9 mouse cellular contexts compared by ENCODE assay signal in genomic region chr8:87975466-87975809, GRCm38 (mm10). TPM values are rescaled to one million over a fixed set of nuclear protein-coding genes. Genes with fewer than 3 reads are reported as not detected.
DNase-seq lines count a peak whose midpoint lies in the region; ATAC-seq lines count a peak whose summit lies in the region.
"Had no signal": no experiment of that assay in that cellular context is flagged by ENCODE, and none has a peak within 500 bp of the region (broad histone marks: within the 10 kb centered on the region; RNA-seq: fewer than 3 reads in every experiment).

No protein-coding gene starts in this region.

- intact Hi-C loops in left cerebral cortex, postnatal 14 days (cut with DNase I): no loop called here

- WGBS in forebrain, embryonic 12.5 days: 18% methylated on average over 1 of the region's 1 CpGs
- WGBS in forebrain, embryonic 13.5 days: 20% methylated on average over 1 of the region's 1 CpGs
- WGBS in kidney, embryonic 14.5 days: 15% methylated on average over 1 of the region's 1 CpGs
- WGBS in embryonic facial prominence, embryonic 14.5 days: 14% methylated on average over 1 of the region's 1 CpGs
- 25% methylated on average over 1 of the region's 1 CpGs for WGBS in limb, embryonic 15.5 days

- H3K27me3 ChIP-seq in forebrain, embryonic 12.5 days: peaks cover 27% of the 10 kb centered on the region
- H3K27me3 ChIP-seq in forebrain, embryonic 13.5 days: peaks cover 14% of the 10 kb centered on the region
- no peaks in the 10 kb centered on the region for H3K27me3 ChIP-seq in kidney, embryonic 14.5 days (ENCODE audit: control insufficient read depth, insufficient read depth, low read length)
- H3K27me3 ChIP-seq in embryonic facial prominence, embryonic 14.5 days (replicated peaks; ENCODE audit: control insufficient read depth, insufficient read depth, low read length): no peaks in the 10 kb centered on the region
- no peaks in the 10 kb centered on the region for H3K27me3 ChIP-seq in limb, embryonic 15.5 days

- H3K27ac ChIP-seq in forebrain, embryonic 12.5 days: 0 out of 2 replicates have a peak overlapping the region, but pooled peaks have one; percentile 36
- H3K27ac ChIP-seq in forebrain, embryonic 13.5 days: no peak overlapping the region
- no peak overlapping the region for H3K27ac ChIP-seq in kidney, embryonic 14.5 days (ENCODE audit: low read depth, low read length)
- peak overlapping the region; percentile 52 for H3K27ac ChIP-seq in embryonic facial prominence, embryonic 14.5 days (replicated peaks; ENCODE audit: low read depth, low read length)
- peak overlapping the region; percentile 34; the same call in 1 of the 2 replicates for H3K27ac ChIP-seq in limb, embryonic 15.5 days

- H3K9ac ChIP-seq in forebrain, embryonic 12.5 days: no peak overlapping the region
- no peak overlapping the region for H3K9ac ChIP-seq in forebrain, embryonic 13.5 days
- H3K9ac ChIP-seq in kidney, embryonic 14.5 days (ENCODE audit: low read depth, low read length): no peak overlapping the region
- H3K9ac ChIP-seq in embryonic facial prominence, embryonic 14.5 days (ENCODE audit: low read depth, low read length): no peak overlapping the region; the same call in 1 of the 2 replicates
- H3K9ac ChIP-seq in limb, embryonic 15.5 days: no peak overlapping the region

- H3K4me2 ChIP-seq in forebrain, embryonic 12.5 days: no peak overlapping the region
- no peak overlapping the region for H3K4me2 ChIP-seq in forebrain, embryonic 13.5 days
- peak overlapping the region; percentile 70; the same call in 1 of the 2 replicates for H3K4me2 ChIP-seq in kidney, embryonic 14.5 days (replicated peaks; ENCODE audit: low read depth, low read length)
- peak overlapping the region; percentile 66; the same call in 1 of the 2 replicates for H3K4me2 ChIP-seq in embryonic facial prominence, embryonic 14.5 days (ENCODE audit: low read depth, low read length)
- no peak overlapping the region for H3K4me2 ChIP-seq in limb, embryonic 15.5 days

- ATAC-seq in forebrain, embryonic 12.5 days (ENCODE audit: low FRiP score): no peak
- ATAC-seq in forebrain, embryonic 13.5 days: no peak
- ATAC-seq in kidney, embryonic 14.5 days (ENCODE audit: low FRiP score, low TSS enrichment): 0 out of 2 replicates have a peak, but pooled peaks have one; percentile 12
- no peak for ATAC-seq in embryonic facial prominence, embryonic 14.5 days (ENCODE audit: low read depth)
- no peak for ATAC-seq in limb, embryonic 15.5 days (ENCODE audit: insufficient number of reproducible peaks, low FRiP score, low TSS enrichment, low read depth)

- H3K36me3 ChIP-seq in forebrain, embryonic 12.5 days (replicated peaks): no peaks in the 10 kb centered on the region
- H3K36me3 ChIP-seq in forebrain, embryonic 13.5 days (ENCODE audit: poor library complexity, severe bottlenecking): no peaks in the 10 kb centered on the region
- no peaks in the 10 kb centered on the region for H3K36me3 ChIP-seq in kidney, embryonic 14.5 days (ENCODE audit: control insufficient read depth, insufficient read depth, low read length)
- H3K36me3 ChIP-seq in embryonic facial prominence, embryonic 14.5 days (ENCODE audit: control insufficient read depth, insufficient read depth, low read length): no peaks in the 10 kb centered on the region
- H3K36me3 ChIP-seq in limb, embryonic 15.5 days: no peaks in the 10 kb centered on the region
- H3K36me3 ChIP-seq: hindbrain, embryonic 15.5 days had no signal

- no peaks in the 10 kb centered on the region for H3K9me3 ChIP-seq in forebrain, embryonic 12.5 days
- H3K9me3 ChIP-seq in forebrain, embryonic 13.5 days (replicated peaks): no peaks in the 10 kb centered on the region
- H3K9me3 ChIP-seq in kidney, embryonic 14.5 days (ENCODE audit: control insufficient read depth, low read length): no peaks in the 10 kb centered on the region
- no peaks in the 10 kb centered on the region for H3K9me3 ChIP-seq in embryonic facial prominence, embryonic 14.5 days (ENCODE audit: control insufficient read depth, low read length)
- no peaks in the 10 kb centered on the region for H3K9me3 ChIP-seq in limb, embryonic 15.5 days
- H3K9me3 ChIP-seq: hindbrain, embryonic 15.5 days had no signal

- H3K4me3 ChIP-seq in forebrain, embryonic 12.5 days (replicated peaks): no peak overlapping the region
- no peak overlapping the region for H3K4me3 ChIP-seq in forebrain, embryonic 13.5 days
- H3K4me3 ChIP-seq in kidney, embryonic 14.5 days (ENCODE audit: low read length): no peak overlapping the region
- no peak overlapping the region for H3K4me3 ChIP-seq in embryonic facial prominence, embryonic 14.5 days (ENCODE audit: low read depth, low read length)
- H3K4me3 ChIP-seq in limb, embryonic 15.5 days: no peak overlapping the region

- H3K4me1 ChIP-seq in forebrain, embryonic 12.5 days: peaks cover 20% of the 10 kb centered on the region
- H3K4me1 ChIP-seq in forebrain, embryonic 13.5 days: peaks cover 26% of the 10 kb centered on the region
- peaks cover 18% of the 10 kb centered on the region for H3K4me1 ChIP-seq in kidney, embryonic 14.5 days (ENCODE audit: control insufficient read depth, insufficient read depth, low read length)
- H3K4me1 ChIP-seq in embryonic facial prominence, embryonic 14.5 days (ENCODE audit: control insufficient read depth, insufficient read depth, low read length): peaks cover 20% of the 10 kb centered on the region
- peaks cover 21% of the 10 kb centered on the region for H3K4me1 ChIP-seq in limb, embryonic 15.5 days

- DNase-seq in kidney, adult 11 months: no peak
- no peak for DNase-seq in embryonic facial prominence, embryonic 14.5 days (ENCODE audit: low spot score)
- no peak for DNase-seq in left cerebral cortex, postnatal 14 days (ENCODE audit: low spot score in 2 of 2)
- no peak for DNase-seq in layer of hippocampus, postnatal 10 days (ENCODE audit: low spot score in 2 of 2)

RNA-seq across cellular contexts. Expression of gene Zfp423, which starts 16.0 kb away (rescaled TPM):
- polyA plus RNA-seq in forebrain, embryonic 12.5 days (2016; fragmentation: Nextera tagmentation; extraction: Ambion mirVana): 35.0 and 36.6 TPM in 2 replicates
- 21.5 and 23.2 TPM in 2 replicates for polyA plus RNA-seq in forebrain, embryonic 13.5 days (2015; fragmentation: Nextera tagmentation; extraction: Ambion mirVana)
- 15.3 and 18.8 TPM in 2 replicates for polyA plus RNA-seq in kidney, embryonic 14.5 days (2014; fragmentation: Nextera tagmentation; extraction: Ambion mirVana)
- polyA plus RNA-seq in embryonic facial prominence, embryonic 14.5 days (2014; fragmentation: Nextera tagmentation; extraction: Ambion mirVana): 23.1 and 24.8 TPM in 2 replicates
- polyA plus RNA-seq in limb, embryonic 15.5 days (2015; fragmentation: Nextera tagmentation; extraction: Ambion mirVana): 14.3 and 14.5 TPM in 2 replicates
- total RNA-seq in left cerebral cortex, postnatal 14 days (2021): 10 to 100 TPM; 20.4 to 27.4 TPM
- total RNA-seq in layer of hippocampus, postnatal 10 days (2021): 10 to 100 TPM; 20.9 to 27.1 TPM

Comparison
In these comparisons a context has a peak if more than half of its experiments do, and no peak if none do; other contexts are left out.
1. H3K27ac ChIP-seq: peak in forebrain, embryonic 12.5 days (single experiment), embryonic facial prominence, embryonic 14.5 days (single experiment) and limb, embryonic 15.5 days (single experiment); none in forebrain, embryonic 13.5 days (single experiment) and kidney, embryonic 14.5 days (single experiment).
2. H3K4me2 ChIP-seq: peak in kidney, embryonic 14.5 days (single experiment) and embryonic facial prominence, embryonic 14.5 days (single experiment); none in forebrain, embryonic 12.5 days (single experiment), forebrain, embryonic 13.5 days (single experiment) and limb, embryonic 15.5 days (single experiment).